Mouse (Mus musculus) urinary bladder, postnatal 10 days (tissue): ENCODE results near the gene Otogl.
"Not testable (repeated sequence)": the region's sequence is repeated elsewhere in the genome, so short reads cannot be mapped to it uniquely, and the experiment has no call there.

Experiments used
- DNase-seq: peaks from one replicate; pipeline ENCODE4 v3.0.0; 2022; ENCODE audit warnings: low spot score

Gene Otogl

GRCm38 (mm10) chr10:107805203-107805602 lies 106.7 kb downstream of the Otogl start:
- DNase-seq = no peak

- not testable (repeated sequence) for DNase-seq
Observed at GRCm38 (mm10) chr10:107804285-107804684, 107.6 kb downstream of the Otogl start.

- peak; percentile 16 for DNase-seq
Observed at GRCm38 (mm10) chr10:107799671-107800353, 112.1 kb downstream of the Otogl start.

GRCm38 (mm10) chr10:107794812-107795756 lies 116.8 kb downstream of the Otogl start:
- no peak for DNase-seq

- DNase-seq = no peak
Observed at GRCm38 (mm10) chr10:107792491-107792890, 119.4 kb downstream of the Otogl start.

- no peak for DNase-seq
Observed at GRCm38 (mm10) chr10:107779548-107779947, 132.4 kb downstream of the Otogl start.

- no peak for DNase-seq
Observed at GRCm38 (mm10) chr10:107759624-107760023, 152.3 kb downstream of the Otogl start.

GRCm38 (mm10) chr10:107753471-107753870 lies 158.5 kb downstream of the Otogl start:
- DNase-seq = no peak

GRCm38 (mm10) chr10:107752351-107753143 lies 159.4 kb downstream of the Otogl start:
- no peak for DNase-seq

- no peak for DNase-seq
Observed at GRCm38 (mm10) chr10:107751944-107752343, 160.0 kb downstream of the Otogl start.

- DNase-seq = no peak
Observed at GRCm38 (mm10) chr10:107747566-107747965, 164.4 kb downstream of the Otogl start.

GRCm38 (mm10) chr10:107746717-107747116 lies 165.2 kb downstream of the Otogl start:
- no peak for DNase-seq

- no peak for DNase-seq
Observed at GRCm38 (mm10) chr10:107739815-107740214, 172.1 kb downstream of the Otogl start.

- DNase-seq = no peak
Observed at GRCm38 (mm10) chr10:107737743-107738142, 174.2 kb downstream of the Otogl start.

- no peak for DNase-seq
Observed at GRCm38 (mm10) chr10:107735448-107735847, 176.5 kb downstream of the Otogl start.

- no peak for DNase-seq
Observed at GRCm38 (mm10) chr10:107734327-107734726, 177.6 kb downstream of the Otogl start.

- no peak for DNase-seq
Observed at GRCm38 (mm10) chr10:107725631-107726030, 186.3 kb downstream of the Otogl start.

- DNase-seq = no peak
Observed at GRCm38 (mm10) chr10:107719806-107720205, 192.1 kb downstream of the Otogl start, which contains the start of gene Ptprq. TSS of gene Ptprq (minus strand) at chr10:107720051.
